Mouse (Mus musculus): ENCODE measurements around the gene Cnmd. TPM values are rescaled to one million over a fixed set of nuclear protein-coding genes. Genes with fewer than 3 reads are reported as not detected.

Cnmd gene
- total RNA-seq, 2 experiments from 2014 or later = 0.87 to 1.1 TPM

GRCm38 (mm10) chr14:79652654-79653053, 9.3 kb downstream of the Cnmd start:
- intact Hi-C loops (cut with DNase I) = no loop called here
- DNase-seq (ENCODE audit: low spot score in 2 of 2) = no peak

- intact Hi-C loops (cut with DNase I) = no loop called here
- DNase-seq (ENCODE audit: low spot score in 2 of 2) = no peak
Measured at GRCm38 (mm10) chr14:79649680-79650079, 12.3 kb downstream of the Cnmd start.

GRCm38 (mm10) chr14:79645378-79645777, 16.6 kb downstream of the Cnmd start:
- intact Hi-C loops (cut with DNase I) = no loop called here
- no peak for DNase-seq (ENCODE audit: low spot score in 2 of 2)

- intact Hi-C loops (cut with DNase I) = no loop called here
- no peak for DNase-seq (ENCODE audit: low spot score in 2 of 2)
Measured at GRCm38 (mm10) chr14:79642063-79642462, 19.9 kb downstream of the Cnmd start.

- intact Hi-C loops (cut with DNase I) = no loop called here
Measured at GRCm38 (mm10) chr14:79636814-79637213, 25.2 kb downstream of the Cnmd start.

GRCm38 (mm10) chr14:79633196-79633595, 28.8 kb downstream of the Cnmd start:
- intact Hi-C loops (cut with DNase I) = no loop called here
- DNase-seq (ENCODE audit: low spot score in 2 of 2) = no peak

More at GRCm38 (mm10) chr14:79636814-79637213, 25.2 kb downstream of the Cnmd start:
- DNase-seq (ENCODE audit: low spot score in 2 of 2) = no peak

GRCm38 (mm10) chr14:79632330-79632729, 29.6 kb downstream of the Cnmd start:
- intact Hi-C loops (cut with DNase I) = no loop called here
- DNase-seq (ENCODE audit: low spot score in 2 of 2) = no peak

- intact Hi-C loops (cut with DNase I) = no loop called here
Measured at GRCm38 (mm10) chr14:79621143-79621542, 40.8 kb downstream of the Cnmd start.

GRCm38 (mm10) chr14:79619802-79620201, 42.2 kb downstream of the Cnmd start:
- DNase-seq (ENCODE audit: low spot score in 2 of 2) = no peak
- intact Hi-C loops (cut with DNase I) = loop anchor here (10.0 kb wide), 1 partner anchor 295 kb away; no protein-coding TSS in a partner anchor

More at GRCm38 (mm10) chr14:79621143-79621542, 40.8 kb downstream of the Cnmd start:
- no peak for DNase-seq (ENCODE audit: low spot score in 2 of 2)

GRCm38 (mm10) chr14:79617121-79617828, 44.7 kb downstream of the Cnmd start:
- DNase-seq (ENCODE audit: low spot score in 2 of 2) = peak; percentile 21 to 67
- intact Hi-C loops (cut with DNase I) = loop anchor here (1.0 to 10.0 kb wide), 5 partner anchors 44 to 596 kb away; partner anchors contain the start of gene Pcdh8

- no peak for DNase-seq (ENCODE audit: low spot score in 2 of 2)
- intact Hi-C loops (cut with DNase I) = no loop called here
Measured at GRCm38 (mm10) chr14:79608286-79608685, 53.7 kb downstream of the Cnmd start.

GRCm38 (mm10) chr14:79607352-79607751, 54.6 kb downstream of the Cnmd start:
- no peak for DNase-seq (ENCODE audit: low spot score in 2 of 2)
- intact Hi-C loops (cut with DNase I) = no loop called here

- DNase-seq (ENCODE audit: low spot score in 2 of 2) = peak; percentile 20 to 69
- intact Hi-C loops (cut with DNase I) = no loop called here
Measured at GRCm38 (mm10) chr14:79606867-79607266, 55.1 kb downstream of the Cnmd start.

GRCm38 (mm10) chr14:79606392-79606791, 55.6 kb downstream of the Cnmd start:
- intact Hi-C loops (cut with DNase I) = no loop called here
- DNase-seq (ENCODE audit: low spot score in 2 of 2) = no peak

- intact Hi-C loops (cut with DNase I) = no loop called here
Measured at GRCm38 (mm10) chr14:79605881-79606280, 56.1 kb downstream of the Cnmd start.

GRCm38 (mm10) chr14:79596602-79597001, 65.4 kb downstream of the Cnmd start:
- DNase-seq (ENCODE audit: low spot score in 2 of 2) = no peak
- intact Hi-C loops (cut with DNase I) = no loop called here

More at GRCm38 (mm10) chr14:79605881-79606280, 56.1 kb downstream of the Cnmd start:
- DNase-seq (ENCODE audit: low spot score in 2 of 2) = no peak

- intact Hi-C loops (cut with DNase I) = no loop called here
Measured at GRCm38 (mm10) chr14:79594069-79594468, 67.9 kb downstream of the Cnmd start.

GRCm38 (mm10) chr14:79591611-79592010, 70.4 kb downstream of the Cnmd start:
- DNase-seq (ENCODE audit: low spot score in 2 of 2) = no peak
- intact Hi-C loops (cut with DNase I) = no loop called here

More at GRCm38 (mm10) chr14:79594069-79594468, 67.9 kb downstream of the Cnmd start:
- no peak for DNase-seq (ENCODE audit: low spot score in 2 of 2)

- intact Hi-C loops (cut with DNase I) = no loop called here
- DNase-seq (ENCODE audit: low spot score in 2 of 2) = no peak
Measured at GRCm38 (mm10) chr14:79590916-79591315, 71.1 kb downstream of the Cnmd start.

- intact Hi-C loops (cut with DNase I) = loop anchor here (10.0 kb wide), 1 partner anchor 195 kb away; the partner anchor contains the start of genes Mtrf1 and Naa16
- DNase-seq (ENCODE audit: low spot score in 2 of 2) = no peak
Measured at GRCm38 (mm10) chr14:79589401-79589800, 72.6 kb downstream of the Cnmd start.

GRCm38 (mm10) chr14:79588534-79588951, 73.4 kb downstream of the Cnmd start:
- intact Hi-C loops (cut with DNase I) = loop anchor here (10.0 kb wide), 1 partner anchor 194 kb away; the partner anchor contains the start of genes Mtrf1 and Naa16
- no peak for DNase-seq (ENCODE audit: low spot score in 2 of 2)
